Mouse (Mus musculus): ENCODE measurements at regions not wholly inside any gene's neighbourhood (a gene's known extent, or its start where the extent isn't known, plus 50 kb on each side); places are given as distances from the start of the nearest gene placed in this dataset.

- H3K4me1 ChIP-seq (replicated peaks; ENCODE audit: control insufficient read depth, insufficient read depth, low read length) = no peaks in the 10 kb centered on the region
- 71% methylated on average over 9 of the region's 9 CpGs for WGBS
- H3K4me3 ChIP-seq (ENCODE audit: low read depth, low read length) = no peak overlapping the region
- no peak overlapping the region for H3K27ac ChIP-seq (ENCODE audit: low read depth, low read length)
- H3K9ac ChIP-seq (ENCODE audit: low read depth, low read length) = no peak overlapping the region
- H3K27me3 ChIP-seq (replicated peaks; ENCODE audit: control insufficient read depth, insufficient read depth, low read length) = no peaks in the 10 kb centered on the region
- H3K9me3 ChIP-seq (ENCODE audit: control insufficient read depth) = no peaks in the 10 kb centered on the region
- no peaks in the 10 kb centered on the region for H3K36me3 ChIP-seq (ENCODE audit: control insufficient read depth, insufficient read depth)
- no peak overlapping the region for H3K4me2 ChIP-seq (replicated peaks; ENCODE audit: low read depth)
- TF ChIP-seq CTCF (IDR thresholded peaks at IDR 0.05; ENCODE audit: low read depth) = no peak
- no peak for ATAC-seq
Observed at GRCm38 (mm10) chr10:68673102-68673872, 50.2 kb upstream of the Tmem26 start.
